Mouse (Mus musculus): ENCODE data around the gene Cct3. TPM values are rescaled to one million over a fixed set of nuclear protein-coding genes. Genes with fewer than 3 reads are reported as not detected.

Cct3 gene
- polyA plus RNA-seq (2014; fragmentation: Illumina TruSeq; extraction: RNeasy Lipid Tissue Mini Kit (QIAGEN cat#74804); ENCODE audit: insufficient read depth, low read depth, low replicate concordance): 129 TPM

GRCm38 (mm10) chr3:88296561-88297318 is at the start of gene Cct3, which contains the start of gene Tsacc:
Gene Cct3, plus strand, starts transcription at chr3:88297116.
Gene Tsacc, minus strand, starts transcription at chr3:88296999.

GRCm38 (mm10) chr3:88254268-88254926 is 42.5 kb upstream of the Cct3 start, which contains the start of gene Rhbg:
Gene Rhbg, minus strand, starts transcription at chr3:88254709.

GRCm38 (mm10) chr3:88287110-88287509 is 9.8 kb upstream of the Cct3 start, which contains the start of gene Gm38392:
Gene Gm38392, minus strand, starts transcription at chr3:88287210.

GRCm38 (mm10) chr3:88324951-88325405 is 28.1 kb downstream of the Cct3 start, which contains the start of gene Glmp:
Gene Glmp, plus strand, starts transcription at chr3:88325023.

GRCm38 (mm10) chr3:88336058-88337013 is 39.4 kb downstream of the Cct3 start, which contains the start of the genes Tmem79 and Smg5:
Gene Tmem79, minus strand, starts transcription at chr3:88336148.
Gene Smg5, plus strand, starts transcription at chr3:88336260.

GRCm38 (mm10) chr3:88364337-88364736 is 67.4 kb downstream of the Cct3 start, which contains the start of gene Paqr6:
Gene Paqr6, plus strand, starts transcription at chr3:88364584.

Other genes with a start within 250 kb of the Cct3 start
- 129 TPM for gene Naxe, start 238.6 kb upstream of the Cct3 start, polyA plus RNA-seq (2014; fragmentation: Illumina TruSeq; extraction: RNeasy Lipid Tissue Mini Kit (QIAGEN cat#74804); ENCODE audit: insufficient read depth, low read depth, low replicate concordance)
- gene Ttc24, start 218.8 kb upstream of the Cct3 start, polyA plus RNA-seq (2014; fragmentation: Illumina TruSeq; extraction: RNeasy Lipid Tissue Mini Kit (QIAGEN cat#74804); ENCODE audit: insufficient read depth, low read depth, low replicate concordance): not detected
- gene Iqgap3, start 215.1 kb upstream of the Cct3 start, polyA plus RNA-seq (2014; fragmentation: Illumina TruSeq; extraction: RNeasy Lipid Tissue Mini Kit (QIAGEN cat#74804); ENCODE audit: insufficient read depth, low read depth, low replicate concordance): 0.18 TPM
- 18.9 TPM for gene Mef2d, start 154.7 kb upstream of the Cct3 start, polyA plus RNA-seq (2014; fragmentation: Illumina TruSeq; extraction: RNeasy Lipid Tissue Mini Kit (QIAGEN cat#74804); ENCODE audit: insufficient read depth, low read depth, low replicate concordance)
- gene Rhbg, start 42.4 kb upstream of the Cct3 start, polyA plus RNA-seq (2014; fragmentation: Illumina TruSeq; extraction: RNeasy Lipid Tissue Mini Kit (QIAGEN cat#74804); ENCODE audit: insufficient read depth, low read depth, low replicate concordance): 4.9 TPM
- 0.94 TPM for gene Gm38392, start 9.9 kb upstream of the Cct3 start, polyA plus RNA-seq (2014; fragmentation: Illumina TruSeq; extraction: RNeasy Lipid Tissue Mini Kit (QIAGEN cat#74804); ENCODE audit: insufficient read depth, low read depth, low replicate concordance)
- gene Tsacc, start 117 bp upstream of the Cct3 start, polyA plus RNA-seq (2014; fragmentation: Illumina TruSeq; extraction: RNeasy Lipid Tissue Mini Kit (QIAGEN cat#74804); ENCODE audit: insufficient read depth, low read depth, low replicate concordance): 4.4 TPM
- 149 TPM for gene Glmp, start 27.9 kb downstream of the Cct3 start, polyA plus RNA-seq (2014; fragmentation: Illumina TruSeq; extraction: RNeasy Lipid Tissue Mini Kit (QIAGEN cat#74804); ENCODE audit: insufficient read depth, low read depth, low replicate concordance)
- gene Tmem79, start 39.0 kb downstream of the Cct3 start, polyA plus RNA-seq (2014; fragmentation: Illumina TruSeq; extraction: RNeasy Lipid Tissue Mini Kit (QIAGEN cat#74804); ENCODE audit: insufficient read depth, low read depth, low replicate concordance): 4.2 TPM
- 18.7 TPM for gene Smg5, start 39.1 kb downstream of the Cct3 start, polyA plus RNA-seq (2014; fragmentation: Illumina TruSeq; extraction: RNeasy Lipid Tissue Mini Kit (QIAGEN cat#74804); ENCODE audit: insufficient read depth, low read depth, low replicate concordance)
- gene Paqr6, start 67.5 kb downstream of the Cct3 start, polyA plus RNA-seq (2014; fragmentation: Illumina TruSeq; extraction: RNeasy Lipid Tissue Mini Kit (QIAGEN cat#74804); ENCODE audit: insufficient read depth, low read depth, low replicate concordance): 9.4 TPM
- gene Bglap3, start 75.6 kb downstream of the Cct3 start, polyA plus RNA-seq (2014; fragmentation: Illumina TruSeq; extraction: RNeasy Lipid Tissue Mini Kit (QIAGEN cat#74804); ENCODE audit: insufficient read depth, low read depth, low replicate concordance): not detected
- not detected for gene Bglap2, start 81.6 kb downstream of the Cct3 start, polyA plus RNA-seq (2014; fragmentation: Illumina TruSeq; extraction: RNeasy Lipid Tissue Mini Kit (QIAGEN cat#74804); ENCODE audit: insufficient read depth, low read depth, low replicate concordance)
- gene Bglap, start 87.3 kb downstream of the Cct3 start, polyA plus RNA-seq (2014; fragmentation: Illumina TruSeq; extraction: RNeasy Lipid Tissue Mini Kit (QIAGEN cat#74804); ENCODE audit: insufficient read depth, low read depth, low replicate concordance): not detected
- 13.1 TPM for gene Pmf1, start 113.2 kb downstream of the Cct3 start, polyA plus RNA-seq (2014; fragmentation: Illumina TruSeq; extraction: RNeasy Lipid Tissue Mini Kit (QIAGEN cat#74804); ENCODE audit: insufficient read depth, low read depth, low replicate concordance)
- gene Slc25a44, start 128.0 kb downstream of the Cct3 start, polyA plus RNA-seq (2014; fragmentation: Illumina TruSeq; extraction: RNeasy Lipid Tissue Mini Kit (QIAGEN cat#74804); ENCODE audit: insufficient read depth, low read depth, low replicate concordance): 8.3 TPM
- 21.0 TPM for gene Sema4a, start 164.1 kb downstream of the Cct3 start, polyA plus RNA-seq (2014; fragmentation: Illumina TruSeq; extraction: RNeasy Lipid Tissue Mini Kit (QIAGEN cat#74804); ENCODE audit: insufficient read depth, low read depth, low replicate concordance)
- gene Lmna, start 212.8 kb downstream of the Cct3 start, polyA plus RNA-seq (2014; fragmentation: Illumina TruSeq; extraction: RNeasy Lipid Tissue Mini Kit (QIAGEN cat#74804); ENCODE audit: insufficient read depth, low read depth, low replicate concordance): 80.0 TPM
- 0.32 TPM for gene Mex3a, start 235.3 kb downstream of the Cct3 start, polyA plus RNA-seq (2014; fragmentation: Illumina TruSeq; extraction: RNeasy Lipid Tissue Mini Kit (QIAGEN cat#74804); ENCODE audit: insufficient read depth, low read depth, low replicate concordance)